Mouse (Mus musculus) regulatory T cell (primary cell): ENCODE data around the gene Gpr153.

ENCODE experiments used
- in situ Hi-C: fragments of 300-600 bp; cut with MboI, MseI; formaldehyde crosslinking; loops from one replicate; pipeline ENCODE4 v1.15.1; 2025; ENCODE audit warnings: high pct_unique_total_duplicates

Gene Gpr153

DNA sequence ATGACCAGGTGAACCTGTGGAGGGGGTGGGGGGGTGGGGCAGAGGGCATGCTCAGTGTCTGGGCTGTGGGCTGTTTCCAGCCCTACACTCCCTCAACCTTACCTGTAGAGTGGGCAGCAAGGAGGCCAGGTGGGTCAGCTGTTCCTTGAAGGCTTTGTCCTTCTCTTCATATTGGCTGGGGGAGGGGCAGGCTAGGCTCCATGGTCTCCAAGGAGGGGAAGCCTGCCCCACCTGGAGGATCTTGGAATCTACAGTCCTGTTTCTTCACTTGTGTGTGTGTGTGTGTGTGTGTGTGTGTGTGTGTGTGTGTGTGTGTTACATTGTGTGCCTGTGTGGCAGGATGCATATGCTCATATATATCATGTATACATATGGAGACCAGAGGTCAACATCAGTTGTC, 39.9 kb downstream of the Gpr153 start:
- in situ Hi-C loops = loop anchor here (25.0 kb wide), 1 partner anchor 1648 kb away; the partner anchor contains the start of gene A430005L14Rik

DNA sequence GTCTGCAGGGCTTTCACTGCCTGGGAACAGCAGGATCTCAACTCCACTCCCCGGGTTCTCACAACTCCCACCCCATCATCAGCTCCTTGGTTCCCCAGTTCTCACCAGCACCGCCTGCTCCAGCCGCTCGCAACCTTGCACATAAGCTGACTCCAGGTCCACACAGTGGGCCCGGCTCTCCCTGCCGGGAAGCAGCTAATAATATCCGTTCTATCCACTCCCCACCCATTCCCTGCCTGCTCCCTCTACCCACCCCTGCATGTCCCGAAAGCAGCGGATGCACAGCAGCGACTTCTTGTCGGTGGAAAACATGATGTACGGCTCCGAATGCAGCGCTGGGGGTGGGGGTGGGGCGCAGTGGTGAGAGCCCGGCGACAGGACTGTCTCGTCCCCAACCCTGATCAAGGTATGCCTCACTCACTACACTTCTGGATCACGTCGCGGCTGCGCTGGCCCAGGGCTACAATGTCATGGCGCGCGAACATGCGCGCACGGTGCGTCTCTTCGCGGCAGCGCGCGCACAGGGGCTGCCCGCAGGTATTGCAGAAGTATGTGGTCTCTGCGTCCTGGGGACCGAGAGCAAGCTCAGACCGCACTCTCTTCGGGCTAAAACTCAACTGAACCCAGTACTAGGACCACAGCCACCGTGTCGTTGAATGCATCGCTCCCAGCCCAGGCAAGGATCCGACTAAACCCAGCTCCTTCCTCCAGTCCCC, 41.6 kb downstream of the Gpr153 start:
- in situ Hi-C loops = loop anchor here (25.0 kb wide), 1 partner anchor 1647 kb away; the partner anchor contains the start of gene A430005L14Rik

DNA sequence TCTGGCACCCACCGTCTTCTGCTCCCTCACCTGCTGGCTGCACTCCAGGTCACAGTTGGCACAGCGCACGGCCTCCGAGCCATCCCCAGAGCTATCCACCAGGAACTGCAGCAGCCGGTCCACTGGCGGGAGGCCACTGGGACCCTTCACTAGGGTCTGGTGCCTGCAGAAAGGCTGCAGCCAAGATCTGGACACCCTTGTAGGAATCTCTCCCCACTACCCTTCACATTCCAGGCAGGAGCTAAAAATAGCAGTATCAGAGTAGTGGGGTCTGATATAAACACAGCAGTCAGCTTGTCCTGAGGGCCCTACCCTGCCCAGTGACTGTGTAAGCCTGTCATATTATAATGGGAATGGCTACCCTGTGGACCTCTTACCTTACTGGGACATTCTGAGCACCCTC, 43.6 kb downstream of the Gpr153 start:
- in situ Hi-C loops = loop anchor here (25.0 kb wide), 1 partner anchor 1645 kb away; the partner anchor contains the start of gene A430005L14Rik

DNA sequence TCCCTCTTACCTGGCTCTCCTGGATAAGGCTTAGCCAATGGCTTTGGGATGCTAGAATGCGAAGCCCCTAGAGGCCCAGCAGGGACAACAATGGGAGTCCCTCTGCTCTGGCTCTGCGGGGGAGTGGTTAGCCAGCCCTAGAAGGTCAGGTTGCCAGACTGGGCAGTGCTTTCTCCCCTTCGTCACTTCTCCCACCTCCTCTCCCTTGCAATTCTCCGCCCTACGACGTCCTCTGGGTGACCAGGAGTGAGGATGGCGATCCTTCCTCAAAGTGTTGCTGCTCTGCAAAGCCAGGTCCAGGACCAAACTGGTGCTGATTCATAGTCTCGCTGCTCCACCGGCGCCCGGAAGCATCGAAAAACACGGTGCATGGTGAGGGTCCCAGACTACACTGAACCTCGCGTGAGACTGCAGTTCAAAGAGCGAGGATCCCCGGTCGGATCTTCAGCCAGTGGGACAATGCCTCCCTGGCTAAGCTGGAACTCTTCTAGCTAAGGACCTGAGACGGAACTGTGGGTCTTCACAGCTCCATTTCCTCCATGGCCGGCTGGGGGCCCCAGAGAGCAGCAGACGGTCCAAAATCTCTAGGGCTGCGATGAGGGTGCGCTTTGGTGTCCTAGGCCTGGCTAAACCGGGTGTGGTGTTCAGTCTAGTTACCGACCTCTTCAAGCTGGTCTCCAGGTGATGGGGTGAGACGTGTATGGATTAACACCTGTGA, 44.6 kb downstream of the Gpr153 start, which contains the start of gene Rnf207:
TSS of gene Rnf207 (minus strand) at position 477 of the 718 bp plus-strand sequence.
- in situ Hi-C loops = loop anchor here (25.0 kb wide), 1 partner anchor 1644 kb away; the partner anchor contains the start of gene A430005L14Rik

DNA sequence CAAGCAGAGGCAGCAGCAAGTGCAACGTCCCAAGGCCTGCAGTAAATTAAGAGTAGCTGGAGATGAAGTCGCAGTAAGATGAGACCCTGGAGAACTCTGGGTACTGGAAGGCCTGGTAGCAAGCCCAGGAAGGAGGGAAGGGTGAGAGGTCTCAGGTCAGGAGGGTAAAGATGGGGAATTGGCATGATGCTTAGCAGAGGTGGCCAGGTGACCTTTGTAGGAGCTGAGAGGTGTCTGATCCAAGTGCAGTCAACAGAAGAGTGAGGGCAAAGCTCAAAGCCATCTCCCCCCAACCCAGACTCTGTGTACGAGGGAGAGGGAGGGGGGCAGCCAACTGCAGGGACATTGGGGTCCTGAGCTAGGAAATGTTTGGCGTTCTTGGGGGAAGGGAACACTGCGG, 47.4 kb downstream of the Gpr153 start:
- in situ Hi-C loops = loop anchor here (25.0 kb wide), 1 partner anchor 1641 kb away; the partner anchor contains the start of gene A430005L14Rik

DNA sequence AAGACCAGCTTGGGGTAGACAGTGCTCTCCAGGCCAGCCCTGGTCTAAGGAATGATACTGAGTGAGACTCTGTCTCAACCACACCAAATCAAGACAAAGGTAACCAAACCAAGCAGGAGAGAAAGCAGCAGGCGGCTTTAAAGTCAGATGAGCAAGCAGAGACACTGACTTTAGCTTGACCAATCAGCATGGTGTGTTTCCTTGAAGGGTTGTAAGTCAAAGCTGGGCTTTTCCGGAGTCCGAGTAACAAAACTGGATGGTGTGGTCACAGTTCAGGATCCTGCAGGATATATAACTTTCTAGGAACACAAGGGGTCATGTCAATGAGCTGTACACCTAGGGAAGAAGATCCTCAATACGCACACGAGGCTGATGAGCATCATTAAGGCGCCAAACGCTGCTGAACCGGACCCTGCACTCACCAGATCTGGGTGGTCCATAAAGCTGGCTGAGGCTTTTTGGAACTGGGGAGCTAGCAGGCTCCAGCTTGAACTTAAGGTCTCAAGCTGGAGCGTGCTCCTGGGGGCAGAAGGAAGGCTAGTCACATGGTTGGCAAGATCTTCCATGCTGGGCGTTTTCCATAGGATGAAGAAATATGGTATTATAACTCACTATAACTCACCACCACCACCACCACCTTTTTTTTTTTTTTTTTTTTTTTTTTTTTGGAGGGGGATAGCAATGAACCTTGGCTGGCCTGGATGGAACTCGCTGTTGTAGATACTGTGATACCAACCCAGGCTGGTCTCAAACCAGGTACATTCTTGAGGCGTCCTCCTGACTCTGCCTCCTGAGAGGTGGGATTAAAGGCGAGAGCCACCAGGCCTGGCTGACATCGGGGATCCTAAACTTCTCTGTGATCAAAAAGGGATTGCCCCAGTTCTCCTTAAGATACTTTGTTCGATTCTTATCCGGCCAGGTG, 50.9 kb downstream of the Gpr153 start:
- in situ Hi-C loops = loop anchor here (5.0 to 25.0 kb wide), 2 partner anchors 152 to 1637 kb away; partner anchors contain the start of genes A430005L14Rik, Kcnab2 and Nphp4

DNA sequence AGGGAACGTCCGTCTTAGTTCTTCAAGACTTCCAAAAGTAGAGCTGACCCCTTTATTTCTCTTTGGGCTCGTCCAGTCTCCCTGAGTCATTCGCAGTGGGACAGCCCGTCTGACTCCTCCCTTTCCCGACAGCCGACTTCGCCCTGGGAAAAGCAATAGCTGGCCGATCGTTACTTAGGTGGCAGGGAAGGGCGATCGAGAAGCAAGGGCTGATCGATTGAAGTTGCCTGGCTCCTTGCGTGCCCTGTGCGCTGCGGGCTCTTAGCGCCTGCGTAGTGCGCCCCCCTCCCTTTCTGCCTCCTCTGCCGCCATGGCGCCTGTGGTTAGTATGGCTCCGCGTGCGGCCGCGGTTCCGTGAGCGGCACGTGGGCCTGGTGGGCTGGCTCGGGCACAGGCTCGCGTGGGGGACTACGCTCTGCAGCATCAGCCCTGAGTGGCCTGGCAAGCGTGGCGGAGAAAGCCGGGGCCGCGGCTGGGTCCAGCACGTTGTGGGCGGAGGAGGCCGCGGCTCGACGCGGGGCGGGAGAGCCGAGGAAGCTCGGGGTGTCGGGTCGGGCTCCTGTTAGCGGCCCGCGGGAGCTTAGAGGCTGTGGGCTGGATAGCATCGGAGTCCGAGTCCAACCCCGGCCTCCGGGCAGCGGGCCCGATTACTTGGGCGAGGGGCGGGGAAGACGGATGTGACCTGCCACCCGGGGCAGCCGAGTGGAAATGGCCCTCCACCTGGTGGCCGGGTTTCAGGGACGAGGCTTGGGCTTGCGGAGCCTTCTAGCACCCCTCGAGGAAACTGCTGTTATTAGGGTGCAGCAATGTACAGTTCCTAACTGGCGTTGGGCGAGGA, 51.8 kb downstream of the Gpr153 start, which contains the start of gene Rpl22:
TSS of gene Rpl22 (plus strand) at position 169 of the 838 bp plus-strand sequence.
- in situ Hi-C loops = loop anchor here (5.0 kb wide), 1 partner anchor 152 kb away; the partner anchor contains the start of genes Kcnab2 and Nphp4

DNA sequence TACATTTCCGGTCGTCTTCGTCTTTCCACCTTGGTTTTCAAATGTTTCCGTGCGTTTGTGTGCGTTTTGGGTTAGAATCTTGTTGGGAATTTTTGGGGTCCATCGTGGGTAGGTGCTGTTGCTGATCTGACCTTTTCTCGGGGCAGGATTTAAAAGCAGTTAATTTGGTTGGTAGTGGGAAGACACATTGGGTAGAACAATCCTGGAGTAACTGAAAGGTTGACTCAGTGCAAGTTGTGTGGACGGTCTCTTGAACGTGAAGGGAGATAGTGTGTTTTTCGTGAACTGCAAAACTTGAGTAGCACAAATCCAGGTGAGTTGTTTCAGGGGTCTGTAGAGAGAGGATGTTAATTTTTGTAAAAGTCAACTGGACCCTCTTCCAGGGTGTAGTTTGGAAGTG, 52.5 kb downstream of the Gpr153 start:
- in situ Hi-C loops = loop anchor here (5.0 kb wide), 1 partner anchor 151 kb away; the partner anchor contains the start of genes Kcnab2 and Nphp4

DNA sequence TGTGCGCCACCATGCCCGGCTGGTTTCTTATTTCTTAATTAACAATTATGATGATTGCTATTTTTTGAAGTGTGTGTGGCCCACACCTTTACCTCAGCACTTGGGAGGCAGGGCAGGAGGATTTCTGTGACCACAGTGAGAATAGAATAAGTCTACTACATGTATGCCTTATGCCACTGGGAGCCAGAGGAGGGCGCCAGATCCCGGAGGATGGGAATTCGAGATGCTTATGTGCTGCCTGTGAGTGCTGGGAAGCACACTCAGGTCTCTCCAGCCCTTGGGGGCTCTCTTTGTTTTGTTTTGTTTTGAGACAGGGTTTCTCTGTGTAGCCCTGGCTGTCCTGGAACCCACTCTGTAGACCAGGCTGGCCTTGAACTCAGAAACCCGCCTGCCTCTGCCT, 54.7 kb downstream of the Gpr153 start:
- in situ Hi-C loops = loop anchor here (5.0 kb wide), 1 partner anchor 149 kb away; the partner anchor contains the start of genes Kcnab2 and Nphp4

DNA sequence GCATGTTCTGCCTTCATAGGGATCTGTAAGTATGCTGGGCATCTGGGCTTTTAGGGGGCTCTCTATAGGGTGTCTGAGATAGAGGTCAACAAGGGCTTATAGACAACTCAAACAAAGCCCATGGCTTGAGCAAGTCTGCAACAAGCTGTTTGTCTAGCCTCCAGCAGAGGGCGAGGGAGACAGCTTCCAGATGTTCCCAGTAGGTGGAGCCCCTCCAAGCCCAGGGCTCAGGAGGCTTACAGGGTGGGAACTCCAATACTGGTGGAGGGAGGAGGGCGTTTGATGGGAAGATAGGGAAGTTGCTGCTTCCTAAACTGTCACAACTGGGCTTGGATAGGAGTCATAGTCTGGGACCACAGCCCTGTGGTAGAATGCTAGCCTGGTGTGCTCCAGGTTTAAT, 58.9 kb downstream of the Gpr153 start:
- in situ Hi-C loops = no loop called here

DNA sequence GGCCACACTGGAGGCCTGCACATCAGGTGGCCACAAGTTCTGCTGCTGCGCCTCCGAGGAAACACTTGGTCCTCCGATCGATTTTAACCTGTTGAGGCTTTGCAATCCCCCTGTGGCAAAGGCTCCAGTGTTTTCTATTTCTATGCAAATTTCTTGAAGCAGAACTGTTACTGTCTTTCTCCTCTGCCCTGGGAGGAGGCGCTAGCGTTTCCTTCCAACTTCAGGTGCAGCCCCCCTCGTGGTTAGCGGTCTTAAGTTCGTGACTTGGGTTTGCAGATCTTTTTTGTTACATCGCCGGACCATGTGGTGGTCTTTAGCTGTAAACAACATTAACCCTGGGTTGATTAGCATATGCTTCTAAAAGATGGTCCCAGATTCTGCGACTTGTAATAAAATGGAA, 59.6 kb downstream of the Gpr153 start:
- in situ Hi-C loops = no loop called here
